Mouse (Mus musculus) liver, embryonic 14.5 days (tissue): Measurements from ENCODE around the gene Msantd3.

Experiments
- CTCF ChIP-seq: IDR thresholded peaks from 2 replicates; pipeline ENCODE4 v1.5.1; 2016; ENCODE audit warnings: antibody characterized with exemption, low read depth, control low read depth
- EP300 ChIP-seq: IDR thresholded peaks from 2 replicates; pipeline ENCODE4 v1.6.1; 2016; ENCODE audit warnings: antibody characterized with exemption, low read depth

- TF ChIP-seq CTCF (no peak), EP300 (no peak)
Measured at GRCm38 (mm10) chr4:48492510-48492909, 47.2 kb upstream of the Msantd3 start.
